In the genomic region with DNA sequence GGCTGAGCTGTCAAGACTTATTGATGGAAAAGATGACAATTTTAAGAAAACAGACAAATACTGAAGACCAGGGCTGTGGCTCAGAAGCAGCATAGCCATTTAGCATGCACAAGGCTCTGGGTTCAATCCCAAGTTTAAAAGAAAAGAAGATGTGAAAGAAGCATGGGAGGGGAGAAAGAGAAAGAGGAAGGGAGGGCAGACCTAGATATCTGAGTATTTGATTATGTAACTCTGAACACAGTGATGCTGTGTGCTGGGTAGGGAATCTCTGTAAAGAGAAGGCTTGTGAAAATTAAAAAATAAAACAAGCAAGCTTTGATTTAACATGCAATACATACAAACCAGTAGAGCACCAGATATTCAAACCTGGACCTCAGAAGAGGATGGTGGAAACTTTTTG, we compare ENCODE assay signal across 23 mouse cellular contexts. TPM values are rescaled to one million over a fixed set of nuclear protein-coding genes. Genes with fewer than 3 reads are reported as not detected.
A peak's percentile ranks its signal among the peaks of the same experiment; 100 is the strongest.
DNase-seq lines count a peak whose midpoint lies in the region; ATAC-seq and TF ChIP-seq lines count a peak whose summit lies in the region.
"Had no signal": no experiment of that assay in that cellular context is flagged by ENCODE, and none has a peak within 500 bp of the region (broad histone marks: within the 10 kb centered on the region; RNA-seq: fewer than 3 reads in every experiment).

No protein-coding gene starts in this region.

- no peaks in the 10 kb centered on the region for H3K4me1 ChIP-seq in thymus, adult 2 months (replicated peaks; ENCODE audit: control insufficient read depth, insufficient read depth, low read length)
- no peaks in the 10 kb centered on the region for H3K4me1 ChIP-seq in neural tube, embryonic 15.5 days
- no peaks in the 10 kb centered on the region for H3K4me1 ChIP-seq in hindbrain, embryonic 12.5 days

- no peaks in the 10 kb centered on the region for H3K36me3 ChIP-seq in thymus, adult 2 months (ENCODE audit: control insufficient read depth, insufficient read depth, low read length)
- no peaks in the 10 kb centered on the region for H3K36me3 ChIP-seq in neural tube, embryonic 15.5 days
- no peaks in the 10 kb centered on the region for H3K36me3 ChIP-seq in hindbrain, embryonic 12.5 days
- H3K36me3 ChIP-seq: G1E had no signal

- TF ChIP-seq CTCF in thymus, adult 2 months (IDR thresholded peaks at IDR 0.05; ENCODE audit: borderline replicate concordance, control insufficient read depth, extremely low read depth, insufficient read depth, low read length, poor library complexity): no peak

- H3K9me3 ChIP-seq in neural tube, embryonic 15.5 days (replicated peaks): no peaks in the 10 kb centered on the region
- no peaks in the 10 kb centered on the region for H3K9me3 ChIP-seq in hindbrain, embryonic 12.5 days (replicated peaks)

- ATAC-seq in common myeloid progenitor, adult 5-6 weeks (replicated peaks; ENCODE audit: low read depth, poor library complexity, severe bottlenecking): 0 out of 2 replicates have a peak, but pooled peaks have one; percentile 33
- ATAC-seq in granulocyte monocyte progenitor cell, adult 5-6 weeks (replicated peaks; ENCODE audit: poor library complexity, severe bottlenecking): peak; percentile 85
- peak; percentile 65 for ATAC-seq in megakaryocyte, adult 5-6 weeks (ENCODE audit: poor library complexity, severe bottlenecking)
- ATAC-seq in megakaryocyte progenitor cell, adult 5-6 weeks (replicated peaks; ENCODE audit: poor library complexity): peak; percentile 68
- ATAC-seq in neural tube, embryonic 15.5 days (ENCODE audit: low FRiP score): no peak
- no peak for ATAC-seq in hindbrain, embryonic 12.5 days (ENCODE audit: low FRiP score)
- ATAC-seq: activated CD4-positive, CD25-positive, alpha-beta regulatory T cell, adult 4 months; CD4-positive, CD25-positive, alpha-beta regulatory T cell, adult 4 months; Patski had no signal

- H3K9ac ChIP-seq in neural tube, embryonic 15.5 days (replicated peaks): no peak overlapping the region
- no peak overlapping the region for H3K9ac ChIP-seq in hindbrain, embryonic 12.5 days

- no peak overlapping the region for H3K27ac ChIP-seq in thymus, adult 2 months (ENCODE audit: control insufficient read depth, insufficient read depth, low read length)
- H3K27ac ChIP-seq in neural tube, embryonic 15.5 days (replicated peaks): no peak overlapping the region
- H3K27ac ChIP-seq in hindbrain, embryonic 12.5 days: no peak overlapping the region

- H3K4me3 ChIP-seq in thymus, adult 2 months (ENCODE audit: control insufficient read depth, insufficient read depth, low read length): no peak overlapping the region
- H3K4me3 ChIP-seq in neural tube, embryonic 15.5 days (replicated peaks): no peak overlapping the region
- H3K4me3 ChIP-seq in hindbrain, embryonic 12.5 days: no peak overlapping the region

- H3K27me3 ChIP-seq in thymus, adult 2 months (ENCODE audit: control insufficient read depth, insufficient read depth, low read length): no peaks in the 10 kb centered on the region
- H3K27me3 ChIP-seq in neural tube, embryonic 15.5 days (replicated peaks): no peaks in the 10 kb centered on the region
- no peaks in the 10 kb centered on the region for H3K27me3 ChIP-seq in hindbrain, embryonic 12.5 days
- H3K27me3 ChIP-seq: CH12.LX, Patski had no signal

- no peak for DNase-seq in thymus, adult 2 months
- DNase-seq in adrenal gland, adult (ENCODE audit: inconsistent age in 2 of 2, low spot score in 1 of 2): no peak
- DNase-seq: adrenal gland, adult 2 months; adrenal gland, adult 8-10 months; adrenal gland, postnatal 10 days; adrenal gland, postnatal 14 days; adrenal gland, postnatal 25 days; adrenal gland, postnatal 36 days; B cell, adult 2 months; cerebellum, adult 11 months; cerebellum, adult 11-12 months; cerebellum, adult 18-20 months had no signal

- H3K4me2 ChIP-seq in neural tube, embryonic 15.5 days: no peak overlapping the region
- no peak overlapping the region for H3K4me2 ChIP-seq in hindbrain, embryonic 12.5 days (replicated peaks)

- TF ChIP-seq POLR2A in thymus, adult 2 months (IDR thresholded peaks at IDR 0.05; ENCODE audit: control insufficient read depth, extremely low read depth, insufficient read depth, low read length, poor library complexity): no peak

RNA-seq across cellular contexts. Expression of a gene that starts 17.0 kb away (rescaled TPM):
- total RNA-seq in common myeloid progenitor, adult 5-6 weeks (2017): 43.8 and 52.2 TPM in 2 replicates
- 30.9 and 45.8 TPM in 2 replicates for total RNA-seq in granulocyte monocyte progenitor cell, adult 5-6 weeks (2014; fragmentation: Nextera tagmentation)
- 27.0 and 31.7 TPM in 2 replicates for total RNA-seq in granulocyte monocyte progenitor cell, adult 5-6 weeks (2017)
- 17.6 and 21.3 TPM in 2 replicates for total RNA-seq in megakaryocyte, adult 5-6 weeks (2015)
- total RNA-seq in megakaryocyte, adult 5-6 weeks (2017): 16.7 and 18.2 TPM in 2 replicates
- 41.1 and 44.2 TPM in 2 replicates for total RNA-seq in megakaryocyte progenitor cell, adult 5-6 weeks (2015)
- total RNA-seq in megakaryocyte progenitor cell, adult 5-6 weeks (2017): 34.5 and 37.0 TPM in 2 replicates
- polyA plus RNA-seq in thymus, adult 2 months (2012; rRNA removed): 6.7 and 7.0 TPM in 2 replicates
- polyA plus RNA-seq in neural tube, embryonic 15.5 days (2015; fragmentation: Nextera tagmentation; extraction: Ambion mirVana): 27.1 and 40.4 TPM in 2 replicates
- polyA plus RNA-seq in hindbrain, embryonic 12.5 days (2016; fragmentation: Nextera tagmentation; extraction: Ambion mirVana): 52.7 and 53.8 TPM in 2 replicates
- total RNA-seq: CH12.LX had no signal
- polyA plus RNA-seq: G1E had no signal

Comparison
In these comparisons a context has a peak if more than half of its experiments do, and no peak if none do; other contexts are left out.
1. ATAC-seq: peak in common myeloid progenitor, adult 5-6 weeks (single experiment), granulocyte monocyte progenitor cell, adult 5-6 weeks (single experiment), megakaryocyte, adult 5-6 weeks (single experiment) and megakaryocyte progenitor cell, adult 5-6 weeks (single experiment); none in neural tube, embryonic 15.5 days (single experiment) and hindbrain, embryonic 12.5 days (single experiment).